Mouse (Mus musculus) urinary bladder, postnatal 4 days (tissue): ENCODE data around the gene Trpv4.

Experiments used
- DNase-seq, 2 experiments: peaks; one replicate each; pipeline ENCODE4 v3.0.0; 2021 to 2022; ENCODE audit warnings: low spot score in 2 of 2

The Trpv4 gene

GRCm38 (mm10) chr5:114589454-114589853, 68.8 kb downstream of the Trpv4 start:
- DNase-seq, result no peak

GRCm38 (mm10) chr5:114589026-114589425, 69.2 kb downstream of the Trpv4 start:
- no peak for DNase-seq

GRCm38 (mm10) chr5:114588416-114588815, 69.8 kb downstream of the Trpv4 start:
- no peak for DNase-seq

- no peak for DNase-seq
Measured at GRCm38 (mm10) chr5:114587908-114588307, 70.3 kb downstream of the Trpv4 start.

- no peak for DNase-seq
Measured at GRCm38 (mm10) chr5:114585682-114586081, 72.5 kb downstream of the Trpv4 start.

- no peak for DNase-seq
Measured at GRCm38 (mm10) chr5:114584293-114585104, 73.7 kb downstream of the Trpv4 start.

- no peak for DNase-seq
Measured at GRCm38 (mm10) chr5:114583490-114584175, 74.6 kb downstream of the Trpv4 start.

GRCm38 (mm10) chr5:114583046-114583445, 75.2 kb downstream of the Trpv4 start:
- no peak for DNase-seq

GRCm38 (mm10) chr5:114581486-114581885, 76.7 kb downstream of the Trpv4 start:
- no peak for DNase-seq

- no peak for DNase-seq
Measured at GRCm38 (mm10) chr5:114579714-114580357, 78.4 kb downstream of the Trpv4 start.

- no peak for DNase-seq
Measured at GRCm38 (mm10) chr5:114578361-114578760, 79.9 kb downstream of the Trpv4 start.

GRCm38 (mm10) chr5:114575986-114576605, 82.1 kb downstream of the Trpv4 start:
- no peak for DNase-seq

GRCm38 (mm10) chr5:114575530-114575929, 82.7 kb downstream of the Trpv4 start:
- no peak for DNase-seq

- no peak for DNase-seq
Measured at GRCm38 (mm10) chr5:114575010-114575409, 83.2 kb downstream of the Trpv4 start.

- no peak for DNase-seq
Measured at GRCm38 (mm10) chr5:114573920-114574628, 84.1 kb downstream of the Trpv4 start.

GRCm38 (mm10) chr5:114572997-114573396, 85.2 kb downstream of the Trpv4 start:
- no peak for DNase-seq
